In the genomic region with DNA sequence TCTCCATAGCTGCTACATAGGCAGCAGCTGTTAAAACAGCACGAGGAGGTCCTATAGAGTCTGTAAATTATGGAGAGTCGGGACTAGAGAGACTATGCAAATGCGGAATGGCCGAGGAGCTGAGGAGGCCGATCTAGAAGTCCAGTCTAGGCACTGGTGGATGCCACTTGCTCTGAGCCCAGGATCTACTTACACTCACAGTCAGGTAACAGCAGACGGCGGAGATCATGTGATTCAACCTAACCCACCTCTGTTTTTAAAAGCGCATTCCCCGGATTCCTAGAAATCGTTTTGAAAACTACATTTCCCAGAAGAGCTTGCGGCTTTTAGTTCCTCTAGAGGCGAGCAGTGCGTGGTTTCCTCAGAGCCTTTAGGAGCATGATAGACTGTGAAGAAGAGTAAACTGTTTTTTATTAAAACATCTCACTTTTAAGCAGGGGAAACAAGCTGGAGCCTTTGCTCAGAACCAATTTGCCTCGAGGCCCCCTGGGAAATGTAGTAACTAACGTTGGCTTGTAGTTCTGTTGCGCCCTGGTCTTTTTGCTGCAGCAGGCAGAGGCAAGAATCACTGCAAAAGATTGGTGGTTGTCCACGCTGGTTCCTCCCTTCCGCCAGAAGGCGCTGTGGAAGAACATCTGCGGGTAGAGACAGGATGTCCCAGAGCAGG, we compare ENCODE assay signal across 7 mouse cellular contexts.
DNase-seq lines count a peak whose midpoint lies in the region; ATAC-seq and TF ChIP-seq lines count a peak whose summit lies in the region.

No protein-coding gene starts in this region.

- no peak overlapping the region for H3K27ac ChIP-seq in embryonic facial prominence, embryonic 12.5 days
- peak overlapping the region; percentile 54 for H3K27ac ChIP-seq in heart, adult 2 months
- H3K27ac ChIP-seq in midbrain, embryonic 11.5 days (ENCODE audit: low read depth, low read length), result no peak overlapping the region
- H3K27ac ChIP-seq in small intestine, adult 2 months (ENCODE audit: insufficient read depth, low read depth, low read length), result no peak overlapping the region

- peak; percentile 64 to 76 for DNase-seq in adrenal gland, postnatal 36 days
- peak; percentile 71 to 76 for DNase-seq in heart, adult 2 months
- peak; percentile 81 for DNase-seq in kidney, adult 18-20 months
- DNase-seq in left cerebral cortex, postnatal 4 days, result peak; percentile 79
- peak; percentile 96 for DNase-seq in midbrain, embryonic 11.5 days (ENCODE audit: low spot score, missing footprints)

- 2% methylated on average over 20 of the region's 20 CpGs for WGBS in embryonic facial prominence, embryonic 12.5 days
- 3% methylated on average over 20 of the region's 20 CpGs for WGBS in heart, adult 2 months
- 2% methylated on average over 20 of the region's 20 CpGs for WGBS in midbrain, embryonic 11.5 days
- 1% methylated on average over 20 of the region's 20 CpGs for WGBS in small intestine, adult 2 months

- no peaks in the 10 kb centered on the region for H3K9me3 ChIP-seq in embryonic facial prominence, embryonic 12.5 days
- H3K9me3 ChIP-seq in midbrain, embryonic 11.5 days (ENCODE audit: control insufficient read depth, low read length), result no peaks in the 10 kb centered on the region

- H3K4me3 ChIP-seq in embryonic facial prominence, embryonic 12.5 days, result peak overlapping the region; percentile 46
- peak overlapping the region; percentile 53 for H3K4me3 ChIP-seq in heart, adult 2 months
- peak overlapping the region; percentile 54 for H3K4me3 ChIP-seq in midbrain, embryonic 11.5 days (ENCODE audit: low read depth, low read length)
- H3K4me3 ChIP-seq in small intestine, adult 2 months (ENCODE audit: low read depth, low read length), result peak overlapping the region; percentile 54

- ATAC-seq in embryonic facial prominence, embryonic 12.5 days (ENCODE audit: insufficient number of reproducible peaks, insufficient read depth, low FRiP score, low TSS enrichment), result peak; percentile 84; the same call in 1 of the 2 replicates
- ATAC-seq in midbrain, embryonic 11.5 days (ENCODE audit: low FRiP score), result peak; percentile 87

- no peaks in the 10 kb centered on the region for H3K4me1 ChIP-seq in embryonic facial prominence, embryonic 12.5 days
- peaks cover 1% of the 10 kb centered on the region for H3K4me1 ChIP-seq in heart, adult 2 months (ENCODE audit: control insufficient read depth, insufficient read depth, low read length)
- H3K4me1 ChIP-seq in midbrain, embryonic 11.5 days (ENCODE audit: control insufficient read depth, insufficient read depth, low read length), result 0 out of 2 replicates have a peak, but pooled peaks cover 3% of the 10 kb centered on the region
- no peaks in the 10 kb centered on the region for H3K4me1 ChIP-seq in small intestine, adult 2 months (ENCODE audit: control insufficient read depth, insufficient read depth, insufficient read length, low read length)

- no peaks in the 10 kb centered on the region for H3K36me3 ChIP-seq in embryonic facial prominence, embryonic 12.5 days
- H3K36me3 ChIP-seq in heart, adult 2 months (ENCODE audit: control insufficient read depth, insufficient read depth, low read length), result no peaks in the 10 kb centered on the region
- H3K36me3 ChIP-seq in midbrain, embryonic 11.5 days (ENCODE audit: control insufficient read depth, insufficient read depth, low read length), result no peaks in the 10 kb centered on the region
- H3K36me3 ChIP-seq in small intestine, adult 2 months (ENCODE audit: control insufficient read depth, insufficient read depth, low read length), result no peaks in the 10 kb centered on the region

- no peak for TF ChIP-seq POLR2A in heart, adult 2 months (IDR thresholded peaks at IDR 0.05; ENCODE audit: insufficient read depth, low read depth, low read length)
- no peak for TF ChIP-seq POLR2A in small intestine, adult 2 months (IDR thresholded peaks at IDR 0.05; ENCODE audit: low read depth, low read length)

- no peak for TF ChIP-seq EP300 in heart, adult 2 months (IDR thresholded peaks at IDR 0.05; ENCODE audit: insufficient read depth, low read depth, low read length)

- H3K9ac ChIP-seq in embryonic facial prominence, embryonic 12.5 days, result peak overlapping the region; percentile 50
- peak overlapping the region; percentile 55 for H3K9ac ChIP-seq in heart, adult 2 months (ENCODE audit: low read depth, low read length)
- peak overlapping the region; percentile 65 for H3K9ac ChIP-seq in midbrain, embryonic 11.5 days (ENCODE audit: low read length)

- peak; percentile 67 for TF ChIP-seq CTCF in heart, adult 2 months (IDR thresholded peaks at IDR 0.05)
- peak; percentile 49; the same call in 1 of the 2 replicates for TF ChIP-seq CTCF in small intestine, adult 2 months (IDR thresholded peaks at IDR 0.05; ENCODE audit: extremely low read depth, insufficient read length, insufficient replicate concordance, low read depth, low read length)

- peak overlapping the region; percentile 54 for H3K4me2 ChIP-seq in embryonic facial prominence, embryonic 12.5 days (replicated peaks)
- peak overlapping the region; percentile 60 for H3K4me2 ChIP-seq in midbrain, embryonic 11.5 days

- no peaks in the 10 kb centered on the region for H3K79me2 ChIP-seq in heart, adult 2 months (replicated peaks; ENCODE audit: control insufficient read depth, insufficient read depth, low read length)

- intact Hi-C loops in heart, adult 2 months (cut with DNase I), result loop anchor here (5.0 kb wide), 1 partner anchor 65 kb away; no protein-coding TSS in a partner anchor
- intact Hi-C loops in left cerebral cortex, postnatal 4 days (cut with DNase I), result no loop called here

- no peaks in the 10 kb centered on the region for H3K27me3 ChIP-seq in embryonic facial prominence, embryonic 12.5 days
- no peaks in the 10 kb centered on the region for H3K27me3 ChIP-seq in heart, adult 2 months (ENCODE audit: control insufficient read depth, insufficient read depth, low read length)
- H3K27me3 ChIP-seq in midbrain, embryonic 11.5 days (ENCODE audit: control insufficient read depth, insufficient read depth, low read length), result no peaks in the 10 kb centered on the region
- no peaks in the 10 kb centered on the region for H3K27me3 ChIP-seq in small intestine, adult 2 months (ENCODE audit: control insufficient read depth, insufficient read depth, low read length)
